Mouse (Mus musculus) activated CD4-positive, CD25-positive, alpha-beta regulatory T cell, adult 4 months (primary cell): Measurements from ENCODE around the gene Kcnip3. TPM values are rescaled to one million over a fixed set of nuclear protein-coding genes. Genes with fewer than 3 reads are reported as not detected.
A peak's percentile ranks its signal among the peaks of the same experiment; 100 is the strongest.

Experiments used
- ATAC-seq: one replicate; pipeline ENCODE4 v1.8.0; 2017
- polyA plus RNA-seq, 2 experiments: library from polyadenylated mRNA; unstranded; fragments of 100-300 nt; shearing (Covaris generic); gene quantifications; one replicate each; pipeline ENCODE4 v1.2.1; 2017

The Kcnip3 gene
- polyA plus RNA-seq, 2 experiments from 2014 or later, result 0.43 TPM; not detected in 1

DNA sequence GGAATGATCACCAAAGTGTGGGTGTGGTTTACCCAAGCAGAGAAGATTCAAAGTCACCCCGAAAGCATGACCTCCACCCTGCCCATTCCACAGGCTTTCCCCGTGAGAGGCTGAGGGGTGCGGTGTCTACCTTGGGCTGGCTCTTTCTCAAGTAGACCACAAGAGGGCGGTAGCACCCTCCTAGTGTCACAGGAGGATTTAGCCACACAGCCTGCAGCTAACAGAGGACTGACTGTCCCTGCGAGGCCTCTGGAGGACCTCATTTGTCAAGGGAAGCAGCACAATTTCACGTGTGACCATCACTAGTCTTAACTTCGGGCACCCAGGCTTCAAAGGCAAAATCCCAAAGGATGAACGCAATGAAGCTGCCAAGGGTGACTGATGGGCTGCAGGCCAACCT is 59.6 kb downstream of the Kcnip3 start:
- ATAC-seq, result no peak

DNA sequence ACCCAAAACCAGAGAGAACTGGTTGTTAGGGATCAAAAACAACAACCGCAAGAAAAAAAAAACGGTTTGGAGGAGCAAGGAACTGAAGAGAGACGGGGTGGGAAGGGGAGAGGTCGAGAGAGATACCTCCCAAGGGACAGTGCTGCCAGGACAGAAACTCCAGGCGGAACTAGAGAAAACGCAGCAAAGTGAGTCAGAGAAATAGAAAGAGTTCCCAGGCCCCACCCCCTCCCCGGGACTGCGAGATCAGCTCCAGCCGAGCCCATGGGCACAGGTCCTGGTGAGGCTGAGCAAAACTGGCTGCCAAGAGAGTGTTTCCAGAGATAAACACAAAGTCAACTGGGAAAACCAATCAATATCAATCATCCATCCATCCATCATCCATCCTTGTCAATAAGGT is 60.5 kb downstream of the Kcnip3 start:
- no peak for ATAC-seq

GRCm38 (mm10) chr2:127459341-127459740 is 62.6 kb downstream of the Kcnip3 start:
- no peak for ATAC-seq

DNA sequence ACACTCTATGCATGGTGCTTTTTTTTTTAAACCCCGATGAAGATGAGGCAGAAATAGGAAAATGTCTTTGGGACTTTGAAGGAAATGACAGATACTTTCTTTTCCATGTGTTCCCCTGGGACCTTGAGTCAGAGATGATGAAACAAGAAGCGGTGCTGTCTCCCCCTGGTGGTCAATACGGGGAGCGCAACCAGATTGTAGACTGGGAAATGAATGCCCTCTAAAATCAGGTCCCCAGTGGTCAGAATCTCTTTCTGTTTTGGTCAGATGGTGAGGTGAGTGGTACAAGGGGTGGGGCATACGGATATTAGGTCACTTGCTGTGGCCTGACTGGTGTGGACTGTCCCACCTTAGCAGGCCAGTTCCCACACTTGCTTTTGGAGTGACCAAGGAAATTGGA is 68.1 kb downstream of the Kcnip3 start:
- no peak for ATAC-seq

DNA sequence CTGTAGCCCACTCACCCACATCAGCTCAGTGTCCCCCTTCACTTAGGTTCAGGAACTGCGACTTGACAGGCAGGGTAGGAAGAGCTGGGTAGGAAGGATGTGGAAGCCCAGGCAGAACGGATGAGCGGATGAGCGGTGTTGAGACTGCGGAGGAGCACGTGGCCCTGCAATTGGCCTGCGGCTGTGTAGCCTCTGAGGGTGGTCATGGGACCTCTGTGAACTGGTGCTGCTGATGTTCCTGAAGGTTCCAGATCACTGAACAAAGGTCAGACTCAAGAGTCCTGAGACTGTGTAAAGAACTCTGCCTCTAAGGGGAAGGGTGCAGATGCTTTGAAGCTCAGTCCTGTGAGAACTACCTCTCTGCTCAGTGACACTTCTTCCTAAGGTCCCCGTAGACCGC is 68.8 kb downstream of the Kcnip3 start:
- ATAC-seq, result no peak

- no peak for ATAC-seq
Measured at GRCm38 (mm10) chr2:127451748-127452147, 70.1 kb downstream of the Kcnip3 start.

DNA sequence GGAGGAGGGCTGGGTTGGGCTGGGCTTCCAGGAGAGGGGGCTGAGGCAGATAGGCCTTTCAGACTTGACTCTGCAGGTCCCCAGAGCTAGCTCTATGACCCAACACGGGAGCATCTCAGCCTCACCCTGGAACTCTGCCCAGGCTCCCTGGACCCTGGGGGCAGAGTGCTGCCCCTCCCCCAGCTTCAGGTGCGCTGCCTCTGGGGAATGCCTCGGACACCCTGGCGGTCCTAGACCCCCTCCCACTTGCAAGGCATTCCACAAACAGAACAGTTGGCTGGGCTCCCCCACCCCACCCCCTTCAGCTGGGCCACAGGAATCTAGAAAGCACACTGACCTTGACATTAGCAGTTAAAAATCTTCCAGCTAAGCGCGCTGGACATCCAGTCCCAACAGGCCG is 72.2 kb downstream of the Kcnip3 start:
- no peak for ATAC-seq

DNA sequence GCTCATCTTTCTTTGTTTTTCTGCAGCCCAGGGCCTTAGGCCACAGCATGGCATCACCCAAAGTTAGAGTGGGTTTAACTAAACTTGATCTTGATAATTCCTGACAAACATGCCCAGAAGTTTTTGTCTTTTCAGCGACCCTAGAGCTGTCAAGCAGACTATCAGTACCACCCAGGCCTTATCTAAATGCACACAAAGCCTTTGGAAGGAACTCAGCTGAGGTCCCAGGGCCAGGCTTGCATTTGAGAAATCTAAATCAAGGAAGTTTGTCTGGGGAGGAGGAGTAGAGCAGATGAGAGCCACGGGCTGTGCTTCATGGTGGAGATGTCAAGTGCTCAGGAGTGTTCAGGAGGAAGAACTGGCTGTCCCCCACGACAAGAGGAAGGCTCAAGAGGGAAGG is 75.0 kb downstream of the Kcnip3 start:
- no peak for ATAC-seq

GRCm38 (mm10) chr2:127444055-127444789 is 77.7 kb downstream of the Kcnip3 start, which contains the start of gene Fahd2a:
Gene Fahd2a (minus strand): TSS chr2:127444565.
- peak; percentile 92 for ATAC-seq

GRCm38 (mm10) chr2:127437697-127438096 is 84.2 kb downstream of the Kcnip3 start:
- ATAC-seq, result no peak

DNA sequence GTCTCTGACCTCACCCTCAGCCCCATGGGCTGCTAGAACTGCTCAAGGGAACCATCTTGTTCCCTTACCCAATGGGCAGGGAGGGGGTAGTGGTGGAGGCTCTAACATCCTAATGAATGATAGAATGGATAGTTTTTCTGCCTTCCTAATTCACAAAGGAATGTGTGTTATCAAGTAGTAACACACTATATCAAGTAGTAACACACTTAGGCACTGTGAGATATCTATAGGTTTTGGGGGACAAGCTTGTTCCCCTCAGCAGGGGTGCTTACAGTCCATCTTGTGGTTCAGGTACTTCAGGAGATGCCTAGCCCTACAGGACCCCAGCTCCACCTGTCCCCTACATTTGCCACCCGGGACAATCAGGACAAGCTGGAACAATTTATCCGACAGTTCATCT is 86.3 kb downstream of the Kcnip3 start:
- no peak for ATAC-seq

DNA sequence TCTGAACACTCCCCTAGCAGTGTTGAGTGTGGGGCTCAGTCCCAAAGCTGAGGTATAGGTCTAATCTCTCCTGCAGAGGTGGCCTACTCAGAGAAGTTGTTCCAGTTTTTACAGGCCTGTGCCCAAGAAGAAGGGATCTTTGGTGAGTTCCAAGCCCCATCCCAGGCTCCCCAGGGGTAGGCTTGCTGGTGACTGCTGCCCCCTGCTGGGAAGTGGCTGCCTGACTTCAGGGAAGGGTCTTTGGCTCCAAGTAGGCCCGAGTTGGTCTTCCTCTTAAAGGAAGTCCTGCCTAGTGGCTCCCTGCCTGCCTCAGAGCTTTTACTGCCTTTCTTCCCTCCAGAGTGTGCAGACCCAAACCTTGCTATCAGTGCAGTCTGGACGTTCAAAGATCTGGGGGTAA is 86.8 kb downstream of the Kcnip3 start:
- ATAC-seq, result no peak

GRCm38 (mm10) chr2:127433487-127434295 is 88.2 kb downstream of the Kcnip3 start:
- no peak for ATAC-seq

- no peak for ATAC-seq
Measured at GRCm38 (mm10) chr2:127430238-127430637, 91.7 kb downstream of the Kcnip3 start.

GRCm38 (mm10) chr2:127424977-127425376 is 96.9 kb downstream of the Kcnip3 start, which contains the start of gene Gpat2:
Gene Gpat2 (plus strand): TSS chr2:127425199.
- no peak for ATAC-seq

GRCm38 (mm10) chr2:127418266-127418970 is 103.5 kb downstream of the Kcnip3 start:
- ATAC-seq, result no peak

DNA sequence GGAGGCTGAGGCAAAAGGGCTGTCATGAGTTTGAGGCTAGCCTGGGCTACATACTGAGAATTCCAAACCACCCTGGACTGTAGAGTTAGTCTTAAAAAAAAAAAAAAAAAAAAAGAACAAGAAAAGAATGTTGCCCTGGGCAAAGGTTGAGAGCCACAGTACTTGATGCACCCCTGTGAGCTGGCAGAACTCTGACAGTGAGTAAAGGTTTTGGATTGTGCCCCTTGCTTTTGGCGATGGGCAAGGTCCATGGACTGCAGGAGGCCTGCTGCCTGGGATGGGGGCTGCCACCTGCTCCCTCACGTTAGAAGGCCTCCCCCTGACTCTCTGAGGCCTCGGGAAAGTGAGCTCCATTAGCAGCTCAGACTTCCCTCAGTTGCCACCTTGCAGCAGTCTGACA is 105.2 kb downstream of the Kcnip3 start:
- no peak for ATAC-seq

GRCm38 (mm10) chr2:127415806-127416205 is 106.1 kb downstream of the Kcnip3 start:
- no peak for ATAC-seq

GRCm38 (mm10) chr2:127411126-127411525 is 110.8 kb downstream of the Kcnip3 start:
- no peak for ATAC-seq
